Mouse (Mus musculus) liver, embryonic 15.5 days (tissue): ENCODE measurements around the gene Cdyl2. TPM values are rescaled to one million over a fixed set of nuclear protein-coding genes. Genes with fewer than 3 reads are reported as not detected.

ENCODE experiments used
- ATAC-seq: fragments of 200-750 bp; cut with Nextera tagmentation; 2 replicates; pipeline ENCODE4 v1.8.0; 2017; ENCODE audit warnings: moderate number of reproducible peaks, mild to moderate bottlenecking, moderate library complexity; ENCODE audit not compliant: insufficient read depth
- H3K27ac ChIP-seq: fragments of 300-500 bp; sonication (generic); replicated peaks from 2 replicates; pipeline ENCODE4 v1.5.1; 2015; ENCODE audit warnings: mild to moderate bottlenecking, inconsistent platforms
- H3K27me3 ChIP-seq: fragments of 300-500 bp; sonication (generic); 2 replicates; pipeline ENCODE4 v1.6.1; 2015; ENCODE audit warnings: mild to moderate bottlenecking, inconsistent platforms
- H3K36me3 ChIP-seq: fragments of 300-500 bp; sonication (generic); replicated peaks from 2 replicates; pipeline ENCODE4 v1.6.1; 2015; ENCODE audit warnings: moderate library complexity, mild to moderate bottlenecking, inconsistent platforms
- H3K4me1 ChIP-seq: fragments of 300-500 bp; sonication (generic); replicated peaks from 2 replicates; pipeline ENCODE4 v1.6.1; 2015; ENCODE audit warnings: inconsistent platforms
- H3K4me2 ChIP-seq: fragments of 300-500 bp; sonication (generic); 2 replicates; pipeline ENCODE4 v1.6.1; 2015; ENCODE audit warnings: moderate library complexity, mild to moderate bottlenecking, inconsistent platforms
- H3K4me3 ChIP-seq: fragments of 300-500 bp; sonication (generic); replicated peaks from 2 replicates; pipeline ENCODE4 v1.5.1; 2015; ENCODE audit warnings: mild to moderate bottlenecking, inconsistent platforms
- H3K9ac ChIP-seq: fragments of 300-500 bp; sonication (generic); 2 replicates; pipeline ENCODE4 v1.6.1; 2015; ENCODE audit warnings: moderate library complexity, mild to moderate bottlenecking, inconsistent platforms
- H3K9me3 ChIP-seq: fragments of 300-500 bp; sonication (generic); replicated peaks from 2 replicates; pipeline ENCODE4 v1.6.1; 2016; ENCODE audit warnings: inconsistent platforms
- WGBS: fragments of 180-500 bp; shearing (Covaris S2); methylation state at CpG from one replicate; pipeline ENCODE4 v1.1.7; 2015; ENCODE audit warnings: mixed read lengths; ENCODE audit not compliant: insufficient replicate concordance; 5-methylcytosine and 5-hydroxymethylcytosine counted together
- polyA plus RNA-seq: library from polyadenylated mRNA; unstranded; fragments of >200 nt; fragmentation: Nextera tagmentation; extraction: Ambion mirVana; gene quantifications from 2 replicates; pipeline ENCODE4 v1.2.1, GENCODE M21; 2015

The Cdyl2 gene
- polyA plus RNA-seq, 1 experiment from 2014 or later, result 1.7 TPM

- 27% methylated on average over 3 of the region's 3 CpGs for WGBS
Observed at GRCm38 (mm10) chr8:116733648-116734014, 840 bp upstream of the Cdyl2 start.

DNA sequence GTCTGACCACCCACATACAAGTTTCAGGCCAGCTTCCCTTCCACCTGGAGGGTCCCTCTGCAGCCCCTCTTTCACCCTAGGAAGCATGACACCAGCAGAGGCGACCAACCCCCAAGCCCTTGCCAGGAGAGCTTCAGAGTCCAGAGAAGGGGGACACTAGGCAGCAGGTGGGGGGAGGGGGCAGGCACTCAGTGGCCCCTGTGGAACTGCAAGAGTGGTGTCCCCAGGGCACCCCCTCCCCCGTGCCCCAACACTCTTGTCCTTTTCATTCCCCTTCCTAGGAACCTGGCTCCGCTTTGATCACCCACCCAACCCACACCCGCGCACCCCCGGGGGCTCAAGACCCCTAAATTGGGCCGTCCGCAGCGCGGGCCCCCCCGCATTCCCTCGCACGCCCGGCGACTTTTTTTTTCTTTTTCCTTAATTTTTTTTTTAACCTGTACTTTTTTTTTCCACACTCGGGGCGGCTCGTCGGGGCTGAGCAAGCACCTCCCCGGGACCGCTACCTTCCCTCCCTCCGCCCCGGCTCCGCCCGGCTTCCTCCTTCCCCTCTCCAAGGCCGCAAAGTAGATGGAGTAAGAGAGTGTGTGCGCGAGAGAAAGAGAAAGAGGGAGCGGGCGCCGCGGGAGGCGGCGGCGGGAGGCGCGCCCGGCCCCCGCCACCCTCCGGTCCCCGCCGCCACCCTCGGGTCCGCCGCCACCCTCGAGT is 661 bp downstream of the Cdyl2 start:
- peaks cover 14% of the 10 kb centered on the region for H3K27me3 ChIP-seq
- ATAC-seq, result peak; percentile 36
- 3% methylated on average over 44 of the region's 46 CpGs for WGBS

More at GRCm38 (mm10) chr8:116733648-116734014, 840 bp upstream of the Cdyl2 start:
- Histone ChIP-seq H3K4me1 (peaks cover 24% of the 10 kb centered on the region), H3K27me3 (peaks cover 14% of the 10 kb centered on the region), H3K4me2 (peak overlapping the region; percentile 84), H3K9me3 (no peaks in the 10 kb centered on the region), H3K27ac (no peak overlapping the region), H3K9ac (peak overlapping the region; percentile 56; the same call in 1 of the 2 replicates), H3K4me3 (peak overlapping the region; percentile 70), H3K36me3 (no peaks in the 10 kb centered on the region; the same call in 1 of the 2 replicates)
- ATAC-seq, result no peak; the same call in 1 of the 2 replicates

DNA sequence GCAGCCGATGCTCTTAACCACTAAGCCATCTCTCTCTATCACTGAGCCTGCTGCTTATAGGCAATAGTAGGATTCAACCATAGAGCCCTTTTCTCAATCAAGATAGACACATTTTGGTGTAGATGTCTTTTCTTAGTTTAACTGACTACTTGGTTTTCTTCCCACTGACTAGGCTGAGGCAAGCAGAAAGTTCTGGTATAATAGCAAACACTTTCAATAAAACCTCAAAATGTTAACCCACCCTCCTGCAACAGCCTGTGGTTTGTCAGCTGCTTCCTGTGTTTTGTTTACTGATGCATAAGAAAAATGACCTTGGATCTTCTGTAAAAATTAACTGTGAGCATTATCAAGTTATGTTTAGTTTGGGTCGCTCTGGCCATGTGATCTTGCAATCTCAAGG is 11.3 kb downstream of the Cdyl2 start:
- H3K9ac ChIP-seq, result no peak overlapping the region
- no peaks in the 10 kb centered on the region for H3K36me3 ChIP-seq
- no peak overlapping the region for H3K4me3 ChIP-seq
- H3K4me1 ChIP-seq, result no peaks in the 10 kb centered on the region
- WGBS, result 44% methylated on average over 2 of the region's 2 CpGs
- H3K27ac ChIP-seq, result no peak overlapping the region
- no peak for ATAC-seq
- no peak overlapping the region for H3K4me2 ChIP-seq
- H3K9me3 ChIP-seq, result no peaks in the 10 kb centered on the region
- no peaks in the 10 kb centered on the region for H3K27me3 ChIP-seq

More for the DNA sequence above, 661 bp downstream of the Cdyl2 start:
- Histone ChIP-seq H3K4me1 (peaks cover 24% of the 10 kb centered on the region), H3K4me2 (peak overlapping the region; percentile 84), H3K9me3 (no peaks in the 10 kb centered on the region), H3K27ac (peak overlapping the region; percentile 66), H3K4me3 (peak overlapping the region; percentile 70), H3K9ac (peak overlapping the region; percentile 56), H3K36me3 (no peaks in the 10 kb centered on the region; the same call in 1 of the 2 replicates)

DNA sequence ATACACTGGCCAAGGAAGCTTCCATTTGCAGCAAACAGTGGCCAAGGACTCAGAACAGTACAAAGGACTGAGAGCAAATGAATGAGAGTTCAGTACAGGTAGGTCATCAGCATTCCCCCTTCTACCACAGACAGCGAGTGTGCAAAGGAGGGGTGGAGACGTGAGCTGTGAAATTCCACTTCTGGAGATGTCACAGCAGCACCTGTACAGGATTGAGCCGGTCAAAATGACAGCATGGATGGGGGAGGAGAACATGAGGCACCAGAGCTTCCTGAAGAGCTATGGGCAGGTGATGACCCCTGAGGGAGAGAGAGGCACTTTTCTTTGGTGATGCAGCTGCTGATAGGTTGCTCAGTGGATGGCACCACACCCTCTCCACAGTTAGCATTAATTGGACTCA is 25.3 kb downstream of the Cdyl2 start:
- no peak overlapping the region for H3K9ac ChIP-seq
- no peak overlapping the region for H3K27ac ChIP-seq
- no peaks in the 10 kb centered on the region for H3K36me3 ChIP-seq
- WGBS, result 65% methylated on average over 3 of the region's 3 CpGs
- no peak overlapping the region for H3K4me3 ChIP-seq
- no peaks in the 10 kb centered on the region for H3K27me3 ChIP-seq
- no peaks in the 10 kb centered on the region for H3K4me1 ChIP-seq
- no peak for ATAC-seq
- no peaks in the 10 kb centered on the region; the same call in 1 of the 2 replicates for H3K9me3 ChIP-seq
- no peak overlapping the region for H3K4me2 ChIP-seq

DNA sequence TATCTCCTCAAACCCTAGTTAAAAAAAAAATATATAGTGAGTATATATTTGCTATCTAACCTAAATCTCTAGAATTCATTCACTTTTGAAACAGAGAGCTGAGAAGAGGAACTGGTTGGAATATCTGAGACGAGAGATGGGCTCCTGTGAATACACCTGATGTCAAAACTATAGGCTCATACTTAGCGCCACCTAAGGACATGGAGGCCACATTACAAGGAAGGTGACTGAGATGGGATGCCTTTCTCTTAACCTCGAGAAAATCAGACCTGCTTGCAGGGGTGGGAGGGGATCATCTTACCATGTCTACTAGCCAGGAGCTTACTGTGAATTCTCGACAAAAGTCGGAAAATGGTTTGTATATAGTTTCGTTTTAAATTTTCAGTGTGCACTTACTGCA is 30.3 kb downstream of the Cdyl2 start:
- Histone ChIP-seq H3K27me3 (no peaks in the 10 kb centered on the region), H3K4me1 (no peaks in the 10 kb centered on the region), H3K4me3 (no peak overlapping the region), H3K36me3 (no peaks in the 10 kb centered on the region), H3K4me2 (no peak overlapping the region), H3K27ac (no peak overlapping the region), H3K9ac (no peak overlapping the region), H3K9me3 (no peaks in the 10 kb centered on the region)
- WGBS, result 67% methylated on average over 6 of the region's 6 CpGs
- no peak for ATAC-seq

DNA sequence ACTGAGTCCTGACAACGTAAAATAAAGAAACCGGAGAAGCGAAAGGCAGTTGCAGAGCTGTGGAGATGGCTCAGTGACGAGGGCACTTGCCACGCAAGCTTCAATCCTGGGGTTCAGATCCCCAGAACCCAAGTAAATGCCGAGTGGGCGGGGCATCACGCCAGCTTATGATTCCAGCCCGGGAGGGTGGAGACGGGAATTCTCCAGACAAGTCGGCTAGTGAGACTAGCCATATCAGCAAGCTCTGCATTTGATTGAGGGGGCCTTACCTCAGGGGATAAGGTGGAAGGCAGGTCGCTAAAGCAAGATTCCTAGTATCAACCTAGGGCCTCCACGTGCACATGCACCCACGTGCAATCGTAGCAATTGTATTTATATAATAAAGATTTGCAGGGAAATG is 39.9 kb downstream of the Cdyl2 start:
- 81% methylated on average over 15 of the region's 15 CpGs for WGBS
- Histone ChIP-seq H3K4me1 (no peaks in the 10 kb centered on the region), H3K36me3 (no peaks in the 10 kb centered on the region), H3K27me3 (no peaks in the 10 kb centered on the region), H3K4me2 (no peak overlapping the region), H3K4me3 (no peak overlapping the region), H3K27ac (no peak overlapping the region), H3K9me3 (no peaks in the 10 kb centered on the region), H3K9ac (no peak overlapping the region)
- no peak for ATAC-seq

GRCm38 (mm10) chr8:116689741-116690140 is 43.0 kb downstream of the Cdyl2 start:
- H3K36me3 ChIP-seq, result no peaks in the 10 kb centered on the region
- H3K4me3 ChIP-seq, result no peak overlapping the region
- no peaks in the 10 kb centered on the region for H3K27me3 ChIP-seq
- 77% methylated on average over 3 of the region's 3 CpGs for WGBS
- no peak overlapping the region for H3K27ac ChIP-seq
- H3K4me1 ChIP-seq, result no peaks in the 10 kb centered on the region
- H3K9ac ChIP-seq, result no peak overlapping the region
- ATAC-seq, result no peak
- H3K9me3 ChIP-seq, result no peaks in the 10 kb centered on the region
- H3K4me2 ChIP-seq, result no peak overlapping the region

DNA sequence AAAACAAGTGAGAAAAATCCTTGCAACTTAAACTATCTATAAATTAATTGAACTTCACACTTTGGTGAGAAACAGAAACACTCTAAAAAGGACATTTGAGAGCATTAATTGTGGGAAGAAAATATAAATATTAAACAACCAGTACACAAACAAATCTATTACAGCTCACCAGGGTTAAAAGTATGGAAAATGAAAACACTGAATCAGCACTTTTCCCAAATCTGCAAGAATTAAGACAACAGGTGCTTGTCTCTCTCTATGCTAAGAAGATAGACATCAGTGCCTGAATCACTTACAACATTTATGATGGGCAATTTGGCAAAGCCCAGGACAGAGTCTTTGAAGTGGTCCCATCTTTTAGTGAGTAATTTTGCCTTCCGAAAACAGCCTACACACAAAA is 56.6 kb downstream of the Cdyl2 start:
- Histone ChIP-seq H3K36me3 (no peaks in the 10 kb centered on the region), H3K27me3 (no peaks in the 10 kb centered on the region), H3K9me3 (no peaks in the 10 kb centered on the region), H3K27ac (no peak overlapping the region), H3K9ac (no peak overlapping the region), H3K4me2 (no peak overlapping the region), H3K4me1 (no peaks in the 10 kb centered on the region), H3K4me3 (no peak overlapping the region)
- WGBS, result 80% methylated on average over 1 of the region's 1 CpGs
- ATAC-seq, result no peak

DNA sequence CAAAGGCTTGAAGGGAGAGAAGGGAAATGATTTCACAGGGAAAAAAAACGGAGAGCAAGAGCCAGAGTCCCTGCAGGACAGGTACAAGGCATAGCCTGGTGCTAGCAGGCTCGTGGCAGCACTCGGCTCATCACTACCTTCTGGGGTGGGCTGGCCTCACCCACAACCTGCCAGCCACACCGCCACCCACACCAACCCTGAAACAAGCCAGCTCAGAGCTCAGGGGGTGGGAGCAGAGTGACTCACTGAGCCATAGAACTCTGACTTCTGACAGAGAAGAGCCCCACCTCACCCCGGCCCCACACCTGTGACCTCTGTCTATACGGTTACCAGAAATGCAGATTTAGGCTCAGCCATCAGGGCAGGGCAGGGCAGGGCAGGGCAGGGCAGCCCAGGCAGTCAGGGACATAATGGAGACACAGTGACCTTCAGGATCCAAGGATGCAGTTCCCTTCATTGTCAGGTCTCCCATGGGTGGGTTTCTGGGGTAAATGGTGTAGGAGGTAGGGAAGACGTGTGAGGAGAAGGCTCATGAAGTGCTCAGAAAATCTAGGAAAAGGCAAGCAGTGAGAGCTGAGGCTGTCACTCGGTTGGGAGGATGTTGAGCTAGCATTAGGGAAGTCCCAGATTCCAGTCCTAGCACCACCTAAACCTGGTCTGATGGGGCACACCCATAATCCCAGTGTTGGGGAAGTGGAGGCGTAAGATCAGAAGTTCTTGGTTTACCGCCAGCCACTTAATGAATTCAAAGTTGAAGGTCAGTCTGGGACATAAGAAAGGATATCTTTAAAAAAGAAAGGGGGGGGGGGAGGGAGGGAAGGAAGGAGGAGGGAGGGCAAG is 58.6 kb downstream of the Cdyl2 start:
- ATAC-seq, result no peak
- no peak overlapping the region for H3K27ac ChIP-seq
- WGBS, result 64% methylated on average over 10 of the region's 10 CpGs

GRCm38 (mm10) chr8:116673493-116673892 is 59.3 kb downstream of the Cdyl2 start:
- H3K9ac ChIP-seq, result no peak overlapping the region
- no peaks in the 10 kb centered on the region for H3K4me1 ChIP-seq
- H3K27me3 ChIP-seq, result no peaks in the 10 kb centered on the region
- no peak for ATAC-seq
- H3K4me2 ChIP-seq, result no peak overlapping the region
- 78% methylated on average over 8 of the region's 8 CpGs for WGBS
- H3K27ac ChIP-seq, result no peak overlapping the region
- H3K4me3 ChIP-seq, result no peak overlapping the region
- peaks cover 5% of the 10 kb centered on the region; the same call in 1 of the 2 replicates for H3K9me3 ChIP-seq
- H3K36me3 ChIP-seq, result no peaks in the 10 kb centered on the region

More for the DNA sequence above, 58.6 kb downstream of the Cdyl2 start:
- Histone ChIP-seq H3K36me3 (no peaks in the 10 kb centered on the region), H3K4me3 (no peak overlapping the region), H3K9me3 (no peaks in the 10 kb centered on the region), H3K4me2 (no peak overlapping the region), H3K27me3 (no peaks in the 10 kb centered on the region), H3K4me1 (no peaks in the 10 kb centered on the region), H3K9ac (no peak overlapping the region)

DNA sequence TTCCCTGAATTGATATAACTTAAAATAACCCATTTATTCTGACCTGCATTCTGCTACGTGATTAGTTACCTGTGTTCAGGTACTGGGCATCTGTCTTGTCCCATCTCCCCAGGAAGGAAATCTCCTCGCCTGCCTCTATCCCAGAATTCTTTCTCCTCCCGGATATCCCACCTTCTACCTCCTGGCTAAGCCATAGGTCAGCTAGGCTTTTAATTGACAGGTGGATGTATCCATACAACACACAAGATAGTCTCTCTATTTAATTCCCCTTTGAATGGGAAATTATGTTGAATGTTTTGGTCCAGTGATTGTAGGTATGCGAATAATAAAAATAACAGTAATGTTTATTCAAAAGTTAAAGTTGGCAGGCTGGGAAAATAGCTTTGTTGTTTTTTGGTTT is 59.7 kb downstream of the Cdyl2 start:
- no peaks in the 10 kb centered on the region for H3K36me3 ChIP-seq
- H3K27ac ChIP-seq, result no peak overlapping the region
- H3K4me3 ChIP-seq, result no peak overlapping the region
- H3K9ac ChIP-seq, result no peak overlapping the region
- 79% methylated on average over 4 of the region's 4 CpGs for WGBS
- ATAC-seq, result no peak
- H3K4me2 ChIP-seq, result no peak overlapping the region
- no peaks in the 10 kb centered on the region for H3K27me3 ChIP-seq
- no peaks in the 10 kb centered on the region for H3K4me1 ChIP-seq
- H3K9me3 ChIP-seq, result peaks cover 10% of the 10 kb centered on the region; the same call in 1 of the 2 replicates
